Mouse (Mus musculus) myocyte (in vitro differentiated cells): ENCODE measurements around the gene Kazn. TPM values are rescaled to one million over a fixed set of nuclear protein-coding genes. Genes with fewer than 3 reads are reported as not detected.

Experiments used
- H3K27me3 ChIP-seq: one replicate; pipeline ENCODE4 v1.6.1; 2011; ENCODE audit not compliant: control insufficient read depth, insufficient read depth, insufficient read length
- H3K36me3 ChIP-seq: one replicate; pipeline ENCODE4 v1.6.1; 2011; ENCODE audit not compliant: control insufficient read depth, insufficient read depth
- H3K4me2 ChIP-seq: one replicate; pipeline ENCODE4 v1.6.1; 2011; ENCODE audit warnings: low read depth, control low read depth
- H3K4me3 ChIP-seq: one replicate; pipeline ENCODE4 v1.5.1; 2011; ENCODE audit warnings: mild to moderate bottlenecking, control low read depth, moderate library complexity
- H3K79me2 ChIP-seq: one replicate; pipeline ENCODE4 v1.6.1; 2011; ENCODE audit not compliant: control insufficient read depth, insufficient read depth
- H3ac ChIP-seq: one replicate; pipeline ENCODE4 v1.6.1; 2011; ENCODE audit not compliant: control insufficient read depth, insufficient read length
- CEBPB ChIP-seq: IDR thresholded peaks from 2 replicates; pipeline ENCODE4 v1.6.1; 2011; ENCODE audit warnings: mild to moderate bottlenecking, moderate library complexity; ENCODE audit not compliant: poor library complexity, insufficient read depth, severe bottlenecking
- E2F4 ChIP-seq: IDR thresholded peaks from one replicate; pipeline ENCODE4 v1.6.1; 2011; ENCODE audit warnings: mild to moderate bottlenecking, control low read depth, moderate library complexity; ENCODE audit not compliant: insufficient read depth
- MAX ChIP-seq: IDR thresholded peaks from one replicate; pipeline ENCODE4 v1.6.1; 2011; ENCODE audit warnings: low read depth, mild to moderate bottlenecking, control low read depth
- MYOD1 ChIP-seq, 3 experiments: IDR thresholded peaks; one replicate each; pipeline ENCODE4 v1.6.1; 2011; ENCODE audit warnings: control low read depth in 2 of 3, low read depth in 2 of 3, mild to moderate bottlenecking in 2 of 3, moderate library complexity in 1 of 3; ENCODE audit not compliant: insufficient read length in 2 of 3, control insufficient read depth in 1 of 3
- MYOG ChIP-seq, 3 experiments: IDR thresholded peaks; one replicate each; pipeline ENCODE4 v1.6.1; 2011; ENCODE audit warnings: control low read depth in 2 of 3, low read depth in 2 of 3, mild to moderate bottlenecking in 2 of 3; ENCODE audit not compliant: insufficient read length in 2 of 3, control insufficient read depth in 1 of 3, insufficient read depth in 1 of 3
- POLR2A ChIP-seq: IDR thresholded peaks from one replicate; pipeline ENCODE4 v1.6.1; 2011; ENCODE audit warnings: low read depth, mild to moderate bottlenecking, control low read depth, moderate library complexity; ENCODE audit not compliant: insufficient read length
- POLR2AphosphoS2 ChIP-seq: IDR thresholded peaks from one replicate; pipeline ENCODE4 v1.6.1; 2011; ENCODE audit warnings: low read depth, control low read depth; ENCODE audit not compliant: insufficient read length
- REST ChIP-seq: IDR thresholded peaks from one replicate; pipeline ENCODE4 v1.6.1; 2011; ENCODE audit warnings: mild to moderate bottlenecking, control low read depth, moderate library complexity; ENCODE audit not compliant: insufficient read depth, insufficient read length
- SRF ChIP-seq: IDR thresholded peaks from one replicate; pipeline ENCODE4 v1.6.1; 2011; ENCODE audit warnings: low read depth; ENCODE audit not compliant: control insufficient read depth, insufficient read length
- TCF12 ChIP-seq: IDR thresholded peaks from one replicate; pipeline ENCODE4 v1.6.1; 2011; ENCODE audit warnings: mild to moderate bottlenecking, control low read depth; ENCODE audit not compliant: poor library complexity, insufficient read depth, severe bottlenecking
- TCF3 ChIP-seq: IDR thresholded peaks from one replicate; pipeline ENCODE4 v1.6.1; 2011; ENCODE audit warnings: low read depth, control low read depth; ENCODE audit not compliant: insufficient read length
- USF1 ChIP-seq: IDR thresholded peaks from one replicate; pipeline ENCODE4 v1.6.1; 2011; ENCODE audit warnings: low read depth, mild to moderate bottlenecking, control low read depth, moderate library complexity
- polyA plus RNA-seq: library from polyadenylated mRNA; unstranded; fragments of >200 nt; fragmentation: generic; extraction: Trizol; gene quantifications from one replicate; pipeline ENCODE4 v1.2.1, GENCODE M21; 2012; ENCODE audit warnings: missing spikeins

Gene Kazn
- polyA plus RNA-seq, 1 experiment = not detected

DNA sequence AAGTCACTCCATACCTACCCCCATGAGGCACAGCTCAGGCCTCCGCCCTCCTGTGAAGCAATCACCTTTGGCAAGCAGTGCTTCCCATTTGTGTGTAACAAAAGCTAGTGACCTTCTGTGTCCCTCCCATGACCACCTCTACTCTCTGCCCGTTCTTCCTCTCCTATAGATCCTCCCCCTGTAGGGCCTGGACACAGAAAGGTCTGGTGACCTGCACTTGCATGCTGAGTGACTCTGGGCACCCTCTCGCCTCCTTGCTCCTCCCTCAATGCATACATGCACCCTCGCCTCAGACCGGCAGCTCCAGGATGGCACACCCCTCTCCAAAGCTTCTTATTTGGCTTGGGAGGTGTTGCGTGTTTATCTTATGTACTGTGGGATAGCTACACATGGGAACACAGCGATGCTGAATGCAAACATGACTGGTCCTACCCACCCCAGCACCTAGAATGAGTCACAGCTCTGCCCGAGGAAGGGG, 176.1 kb downstream of the Kazn start:
- H3K36me3 ChIP-seq = no peaks in the 10 kb centered on the region
- H3K4me3 ChIP-seq = no peak overlapping the region
- H3ac ChIP-seq = no peak overlapping the region
- no peak overlapping the region for H3K4me2 ChIP-seq
- no peaks in the 10 kb centered on the region for H3K79me2 ChIP-seq
- TF ChIP-seq USF1 = no peak
- no peak for TF ChIP-seq POLR2A
- no peak for TF ChIP-seq MYOD1 (IDR thresholded peaks at IDR 0.05; ENCODE audit: control insufficient read depth in 1 of 3, insufficient read length in 2 of 3, low read depth in 2 of 3)
- no peak for TF ChIP-seq SRF
- TF ChIP-seq TCF3 = no peak
- no peak for TF ChIP-seq MYOG (IDR thresholded peaks at IDR 0.05; ENCODE audit: control insufficient read depth in 1 of 3, insufficient read depth in 1 of 3, insufficient read length in 2 of 3, low read depth in 2 of 3)
- no peak for TF ChIP-seq REST
- TF ChIP-seq POLR2AphosphoS2 = no peak
- TF ChIP-seq MAX = no peak
- no peak for TF ChIP-seq TCF12
- no peak for TF ChIP-seq E2F4
- TF ChIP-seq CEBPB = no peak
- no peaks in the 10 kb centered on the region for H3K27me3 ChIP-seq

DNA sequence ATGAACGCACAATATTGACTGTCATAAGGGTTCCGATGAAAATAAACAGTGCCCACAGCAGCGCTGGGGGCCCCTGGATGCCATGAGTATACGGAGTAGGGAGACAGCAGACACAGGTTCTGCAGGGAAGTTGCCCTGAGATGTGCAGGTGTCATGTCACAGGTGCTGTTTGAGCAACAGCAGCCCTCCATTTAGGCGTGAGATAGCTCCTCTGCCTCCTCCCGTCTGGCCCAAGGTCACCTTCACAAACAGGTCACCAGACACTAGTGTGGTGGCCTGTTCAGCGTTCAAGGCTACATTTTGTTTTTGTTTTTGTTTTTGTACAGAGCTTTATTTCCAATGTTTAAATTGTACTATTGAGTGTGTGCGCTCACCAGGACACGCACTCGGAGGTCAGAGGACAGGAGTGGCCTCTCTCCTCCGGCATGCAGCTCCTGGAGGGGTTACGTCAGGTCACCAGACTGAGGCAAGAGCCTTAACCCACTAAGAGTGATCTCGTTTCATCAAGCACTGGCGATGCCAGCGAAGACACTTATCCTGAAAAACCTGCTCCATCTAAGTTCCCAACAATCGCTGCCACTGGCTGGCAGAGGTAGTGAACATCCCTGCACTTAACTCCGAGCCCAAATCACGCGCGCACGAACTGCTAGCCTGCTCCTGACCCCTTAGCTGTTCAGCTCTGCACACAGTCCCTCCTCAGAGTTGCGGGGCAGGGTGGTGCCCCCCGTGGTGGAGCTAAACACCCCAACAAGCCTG, 177.5 kb downstream of the Kazn start:
- no peak overlapping the region for H3ac ChIP-seq
- H3K79me2 ChIP-seq = no peaks in the 10 kb centered on the region
- TF ChIP-seq SRF (no peak), E2F4 (no peak), MYOD1 (IDR thresholded peaks at IDR 0.05; ENCODE audit: control insufficient read depth in 1 of 3, insufficient read length in 2 of 3, low read depth in 2 of 3) (no peak), TCF3 (no peak), MYOG (IDR thresholded peaks at IDR 0.05; ENCODE audit: control insufficient read depth in 1 of 3, insufficient read depth in 1 of 3, insufficient read length in 2 of 3, low read depth in 2 of 3) (no peak), POLR2AphosphoS2 (no peak), MAX (no peak), TCF12 (no peak), CEBPB (no peak), USF1 (no peak), POLR2A (no peak)
- H3K4me2 ChIP-seq = no peak overlapping the region
- H3K4me3 ChIP-seq = no peak overlapping the region
- no peaks in the 10 kb centered on the region for H3K36me3 ChIP-seq
- H3K27me3 ChIP-seq = no peaks in the 10 kb centered on the region

DNA sequence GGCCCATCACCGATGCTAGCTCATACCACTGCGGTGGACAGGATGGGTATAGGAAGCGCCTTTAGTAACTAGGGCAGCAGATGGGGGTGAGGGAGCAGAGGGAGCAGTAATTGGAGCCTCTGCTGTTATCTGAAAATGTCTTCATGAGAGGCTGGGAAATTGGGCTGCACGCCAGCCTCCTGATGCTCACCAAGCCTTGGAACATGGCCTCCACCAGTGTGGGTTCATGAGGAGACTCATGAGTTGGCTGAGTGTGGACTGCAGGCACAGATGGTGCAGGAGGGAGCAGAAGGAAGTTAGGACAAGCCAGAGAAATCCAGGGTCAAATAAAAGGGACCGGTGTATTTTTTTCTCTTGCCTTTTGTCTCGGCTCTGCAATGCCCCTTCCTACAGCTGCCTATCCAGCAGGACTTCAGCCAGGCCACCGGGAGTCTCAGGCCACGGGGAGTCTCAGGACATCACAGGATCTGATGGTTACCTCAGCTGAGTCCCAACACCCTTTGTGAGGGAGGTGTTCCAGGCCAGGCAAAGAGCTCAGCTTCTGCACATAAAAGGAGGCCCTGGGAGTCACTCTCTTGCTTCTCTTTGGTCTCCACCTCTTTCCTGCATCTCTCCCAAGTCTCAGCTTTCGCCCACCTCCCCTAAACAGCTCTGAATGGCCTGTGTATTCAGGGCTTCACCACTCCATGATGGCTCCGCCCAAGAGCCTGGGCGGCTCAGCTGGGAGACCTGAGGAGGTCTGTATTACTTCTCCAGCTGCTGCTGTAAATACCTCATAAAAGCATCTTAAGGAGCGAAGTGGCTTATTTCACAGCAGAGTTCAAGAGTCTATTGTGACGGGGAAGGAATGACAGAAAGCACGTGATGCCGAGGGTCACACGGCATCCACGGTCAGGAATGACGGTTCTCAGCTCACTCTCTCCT, 178.5 kb downstream of the Kazn start:
- no peak overlapping the region for H3K4me2 ChIP-seq
- H3K36me3 ChIP-seq = no peaks in the 10 kb centered on the region
- TF ChIP-seq POLR2AphosphoS2 = no peak
- TF ChIP-seq USF1 = no peak
- TF ChIP-seq MYOG (IDR thresholded peaks at IDR 0.05; ENCODE audit: control insufficient read depth in 1 of 3, insufficient read depth in 1 of 3, insufficient read length in 2 of 3, low read depth in 2 of 3) = no peak
- TF ChIP-seq SRF = no peak
- no peak for TF ChIP-seq POLR2A
- TF ChIP-seq TCF12 = no peak
- no peak for TF ChIP-seq E2F4
- no peak for TF ChIP-seq TCF3
- TF ChIP-seq REST = no peak
- TF ChIP-seq MYOD1 (IDR thresholded peaks at IDR 0.05; ENCODE audit: control insufficient read depth in 1 of 3, insufficient read length in 2 of 3, low read depth in 2 of 3) = no peak

DNA sequence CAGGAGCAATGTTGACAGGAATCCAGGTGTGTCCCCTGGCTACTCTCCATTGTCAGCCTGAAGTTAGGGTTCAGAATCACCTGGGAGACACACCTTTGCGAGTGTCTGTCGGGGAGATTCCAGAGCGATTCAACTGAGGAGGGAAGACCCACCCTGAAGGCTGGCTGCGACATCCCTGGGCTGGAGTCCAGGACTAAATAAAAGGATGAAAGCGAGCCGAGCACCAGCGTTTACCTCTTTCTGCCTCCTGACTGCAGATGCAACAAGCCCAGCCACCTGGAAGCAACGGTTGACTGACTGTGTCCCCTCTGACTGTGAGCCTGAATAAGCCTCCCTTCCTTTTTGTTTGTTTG, 179.4 kb downstream of the Kazn start:
- H3K27me3 ChIP-seq = no peaks in the 10 kb centered on the region
- H3ac ChIP-seq = no peak overlapping the region
- H3K4me2 ChIP-seq = no peak overlapping the region
- H3K4me3 ChIP-seq = no peak overlapping the region
- no peaks in the 10 kb centered on the region for H3K36me3 ChIP-seq
- no peaks in the 10 kb centered on the region for H3K79me2 ChIP-seq
- TF ChIP-seq CEBPB (no peak), REST (no peak), MAX (no peak), MYOG (IDR thresholded peaks at IDR 0.05; ENCODE audit: control insufficient read depth in 1 of 3, insufficient read depth in 1 of 3, insufficient read length in 2 of 3, low read depth in 2 of 3) (no peak), USF1 (no peak), MYOD1 (IDR thresholded peaks at IDR 0.05; ENCODE audit: control insufficient read depth in 1 of 3, insufficient read length in 2 of 3, low read depth in 2 of 3) (no peak), TCF3 (no peak), E2F4 (no peak), POLR2A (no peak), SRF (no peak), POLR2AphosphoS2 (no peak), TCF12 (no peak)

More for the DNA sequence above, 178.5 kb downstream of the Kazn start:
- Histone ChIP-seq H3K27me3 (no peaks in the 10 kb centered on the region), H3K4me3 (no peak overlapping the region), H3ac (no peak overlapping the region), H3K79me2 (no peaks in the 10 kb centered on the region)
